In the genomic region with DNA sequence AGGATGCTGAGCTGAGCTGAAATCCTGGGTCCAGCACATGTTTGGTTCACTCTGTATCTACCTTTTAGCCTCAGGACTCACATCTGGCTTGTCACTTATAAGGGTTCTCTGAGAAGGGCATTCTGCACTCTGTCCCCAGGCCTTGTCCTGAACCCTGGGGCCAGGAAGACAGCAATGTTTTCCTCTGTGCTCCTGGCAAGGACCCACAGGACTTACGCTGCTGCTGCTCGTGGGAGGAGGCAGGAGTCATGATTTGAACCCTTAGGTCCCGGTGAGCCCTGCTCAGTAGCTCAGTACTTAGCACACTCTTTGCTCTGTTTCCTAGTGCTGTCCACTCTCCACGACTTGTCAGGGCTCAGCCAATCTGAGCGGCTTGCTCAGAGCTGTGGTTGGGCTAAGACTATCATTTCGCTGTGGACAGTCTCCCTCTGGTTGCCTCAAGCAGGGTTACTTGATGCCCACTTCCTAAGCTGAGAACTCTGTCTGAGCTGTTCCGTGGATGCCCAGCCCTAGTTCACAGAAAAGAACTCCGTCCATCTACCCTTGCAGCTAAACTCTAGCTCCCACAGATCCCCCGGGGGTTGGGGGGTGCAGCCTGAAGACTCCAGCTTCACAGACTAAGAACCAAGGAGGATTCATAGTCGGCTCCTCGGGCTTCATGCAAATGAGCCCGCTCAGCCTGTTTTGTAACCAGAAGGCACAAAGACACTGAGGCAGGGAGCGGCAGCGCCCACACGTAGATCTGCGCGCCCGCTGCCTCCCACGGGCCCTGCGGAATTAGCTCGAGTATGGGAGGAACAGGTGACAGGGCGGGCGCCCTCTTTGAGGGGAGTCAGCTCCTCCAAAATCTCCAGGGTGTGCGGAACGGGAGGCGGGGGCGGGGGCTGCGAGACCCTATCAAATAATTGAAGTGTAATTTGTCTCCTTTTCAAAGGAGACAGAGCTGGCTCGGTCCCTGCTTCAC, we compare ENCODE assay signal across 9 mouse cellular contexts. TPM values are rescaled to one million over a fixed set of nuclear protein-coding genes. Genes with fewer than 3 reads are reported as not detected.
DNase-seq lines count a peak whose midpoint lies in the region; ATAC-seq and TF ChIP-seq lines count a peak whose summit lies in the region.
"Had no signal": no experiment of that assay in that cellular context is flagged by ENCODE, and none has a peak within 500 bp of the region (broad histone marks: within the 10 kb centered on the region; RNA-seq: fewer than 3 reads in every experiment).

No protein-coding gene starts in this region.

- H3K4me2 ChIP-seq in lung, embryonic 16.5 days (ENCODE audit: low read depth, low read length): peak overlapping the region; percentile 7
- peak overlapping the region; percentile 63 for H3K4me2 ChIP-seq in forebrain, embryonic 16.5 days (ENCODE audit: low read length)
- H3K4me2 ChIP-seq in midbrain, postnatal 0 days (ENCODE audit: low read depth, low read length, poor library complexity, severe bottlenecking): peak overlapping the region; percentile 47
- H3K4me2 ChIP-seq: liver, embryonic 15.5 days had no signal

- 8% methylated on average over 29 of the region's 29 CpGs for WGBS in lung, embryonic 16.5 days
- 6% methylated on average over 29 of the region's 29 CpGs for WGBS in forebrain, embryonic 16.5 days
- WGBS in midbrain, postnatal 0 days: 7% methylated on average over 29 of the region's 29 CpGs

- no peak overlapping the region for H3K27ac ChIP-seq in lung, embryonic 16.5 days (ENCODE audit: low read length)
- H3K27ac ChIP-seq in forebrain, embryonic 16.5 days (ENCODE audit: low read length): peak overlapping the region; percentile 80
- H3K27ac ChIP-seq in midbrain, postnatal 0 days (ENCODE audit: low read depth, low read length): peak overlapping the region; percentile 52
- H3K27ac ChIP-seq: liver, embryonic 15.5 days had no signal

- H3K4me1 ChIP-seq in lung, embryonic 16.5 days (replicated peaks; ENCODE audit: control insufficient read depth, insufficient read depth, low read length): peaks cover 3% of the 10 kb centered on the region
- H3K4me1 ChIP-seq in forebrain, embryonic 16.5 days (replicated peaks; ENCODE audit: control insufficient read depth, insufficient read depth, low read length): peaks cover 31% of the 10 kb centered on the region
- peaks cover 15% of the 10 kb centered on the region for H3K4me1 ChIP-seq in midbrain, postnatal 0 days (ENCODE audit: insufficient read depth, low read length)
- H3K4me1 ChIP-seq: liver, embryonic 15.5 days had no signal

- H3K4me3 ChIP-seq in lung, embryonic 16.5 days (ENCODE audit: low read length): 0 out of 2 replicates have a peak overlapping the region, but pooled peaks have one; percentile 6
- peak overlapping the region; percentile 40 for H3K4me3 ChIP-seq in forebrain, embryonic 16.5 days (replicated peaks; ENCODE audit: low read length)
- H3K4me3 ChIP-seq in midbrain, postnatal 0 days (ENCODE audit: low read depth, low read length): peak overlapping the region; percentile 17; the same call in 1 of the 2 replicates
- H3K4me3 ChIP-seq: liver, embryonic 15.5 days had no signal

- no peak overlapping the region for H3K9ac ChIP-seq in lung, embryonic 16.5 days (ENCODE audit: low read length)
- H3K9ac ChIP-seq in forebrain, embryonic 16.5 days (replicated peaks; ENCODE audit: low read depth, low read length): peak overlapping the region; percentile 65
- H3K9ac ChIP-seq in midbrain, postnatal 0 days (replicated peaks; ENCODE audit: low read length, poor library complexity, severe bottlenecking): peak overlapping the region; percentile 39
- H3K9ac ChIP-seq: liver, embryonic 15.5 days had no signal

- H3K36me3 ChIP-seq in lung, embryonic 16.5 days (ENCODE audit: control insufficient read depth, insufficient read depth, low read length): no peaks in the 10 kb centered on the region
- H3K36me3 ChIP-seq in forebrain, embryonic 16.5 days (ENCODE audit: control insufficient read depth, insufficient read depth): no peaks in the 10 kb centered on the region
- no peaks in the 10 kb centered on the region for H3K36me3 ChIP-seq in midbrain, postnatal 0 days (ENCODE audit: insufficient read depth, low read length)
- H3K36me3 ChIP-seq: liver, embryonic 15.5 days had no signal

- ATAC-seq in lung, embryonic 16.5 days (ENCODE audit: low read depth): no peak
- ATAC-seq in forebrain, embryonic 16.5 days: peak; percentile 78
- peak; percentile 47; the same call in 1 of the 2 replicates for ATAC-seq in midbrain, postnatal 0 days (ENCODE audit: low FRiP score)
- ATAC-seq in megakaryocyte-erythroid progenitor cell, adult 5-6 weeks (replicated peaks; ENCODE audit: low FRiP score, low TSS enrichment, poor library complexity, severe bottlenecking): no peak

- no peak for DNase-seq in lung, postnatal 4 days
- peak; percentile 86 to 87 for DNase-seq in layer of hippocampus, adult 8-10 months (ENCODE audit: low spot score in 2 of 2)
- peak; percentile 52 for DNase-seq in midbrain, postnatal 0 days (ENCODE audit: low spot score)
- DNase-seq in cerebellum, adult 11 months: no peak
- no peak for DNase-seq in T-cell, adult 2 months (ENCODE audit: low spot score)

- H3K9me3 ChIP-seq in lung, embryonic 16.5 days (ENCODE audit: control insufficient read depth, low read length): no peaks in the 10 kb centered on the region
- H3K9me3 ChIP-seq in forebrain, embryonic 16.5 days (ENCODE audit: control insufficient read depth, low read length): no peaks in the 10 kb centered on the region
- H3K9me3 ChIP-seq in midbrain, postnatal 0 days (ENCODE audit: low read length): no peaks in the 10 kb centered on the region
- H3K9me3 ChIP-seq: liver, embryonic 15.5 days had no signal

- peaks cover 10% of the 10 kb centered on the region; the same call in 1 of the 2 replicates for H3K27me3 ChIP-seq in lung, embryonic 16.5 days (ENCODE audit: control insufficient read depth, insufficient read depth, low read depth, low read length)
- H3K27me3 ChIP-seq in forebrain, embryonic 16.5 days (replicated peaks; ENCODE audit: control insufficient read depth, insufficient read depth, low read length): no peaks in the 10 kb centered on the region
- H3K27me3 ChIP-seq in midbrain, postnatal 0 days (ENCODE audit: insufficient read depth, low read length): no peaks in the 10 kb centered on the region

- no peak for TF ChIP-seq CTCF in midbrain, postnatal 0 days (IDR thresholded peaks at IDR 0.05)

RNA-seq across cellular contexts. Expression of a gene that starts 14.5 kb away (rescaled TPM):
- 0.50 and 0.52 TPM in 2 replicates for polyA plus RNA-seq in lung, embryonic 16.5 days (2015; fragmentation: Nextera tagmentation; extraction: Ambion mirVana)
- 26.1 and 26.8 TPM in 2 replicates for polyA plus RNA-seq in forebrain, embryonic 16.5 days (2015; fragmentation: Nextera tagmentation; extraction: Ambion mirVana)
- 10 to 100 TPM; 47.4 to 54.5 (median 52.1) TPM for total RNA-seq in layer of hippocampus, adult 8-10 months (2022)
- 21.5 and 31.0 TPM in 2 replicates for total RNA-seq in midbrain, postnatal 0 days (2014; rRNA removed)
- polyA plus RNA-seq in midbrain, postnatal 0 days (2015; fragmentation: Nextera tagmentation; extraction: Ambion mirVana): 16.3 and 19.9 TPM in 2 replicates
- total RNA-seq in megakaryocyte-erythroid progenitor cell, adult 5-6 weeks (2014; fragmentation: Nextera tagmentation): not detected in 2 replicates
- not detected in 2 replicates for total RNA-seq in megakaryocyte-erythroid progenitor cell, adult 5-6 weeks (2017)

RNA-seq across cellular contexts. Expression of a gene that starts 22.9 kb away (rescaled TPM):
- polyA plus RNA-seq in lung, embryonic 16.5 days (2015; fragmentation: Nextera tagmentation; extraction: Ambion mirVana): 26.9 TPM in 2 replicates
- polyA plus RNA-seq in forebrain, embryonic 16.5 days (2015; fragmentation: Nextera tagmentation; extraction: Ambion mirVana): 18.3 and 19.4 TPM in 2 replicates
- total RNA-seq in layer of hippocampus, adult 8-10 months (2022): 10 to 100 TPM; 27.0 to 33.4 (median 28.4) TPM
- 27.3 and 27.6 TPM in 2 replicates for total RNA-seq in midbrain, postnatal 0 days (2014; rRNA removed)
- polyA plus RNA-seq in midbrain, postnatal 0 days (2015; fragmentation: Nextera tagmentation; extraction: Ambion mirVana): 19.8 and 23.0 TPM in 2 replicates
- 17.6 and 24.2 TPM in 2 replicates for total RNA-seq in megakaryocyte-erythroid progenitor cell, adult 5-6 weeks (2014; fragmentation: Nextera tagmentation)
- 3.2 and 4.8 TPM in 2 replicates for total RNA-seq in megakaryocyte-erythroid progenitor cell, adult 5-6 weeks (2017)

RNA-seq across cellular contexts. Expression of a gene that starts 58.9 kb away (rescaled TPM):
- 0.11 and 0.21 TPM in 2 replicates for polyA plus RNA-seq in lung, embryonic 16.5 days (2015; fragmentation: Nextera tagmentation; extraction: Ambion mirVana)
- polyA plus RNA-seq in forebrain, embryonic 16.5 days (2015; fragmentation: Nextera tagmentation; extraction: Ambion mirVana): 0.32 and 0.44 TPM in 2 replicates
- total RNA-seq in layer of hippocampus, adult 8-10 months (2022): under 1 TPM in 3 of 4 experiments, not detected in 1; 0.10 to 0.20 (median 0.18) TPM
- 1.9 and 2.0 TPM in 2 replicates for total RNA-seq in midbrain, postnatal 0 days (2014; rRNA removed)
- polyA plus RNA-seq in midbrain, postnatal 0 days (2015; fragmentation: Nextera tagmentation; extraction: Ambion mirVana): 1.7 and 2.4 TPM in 2 replicates
- not detected in 2 replicates for total RNA-seq in megakaryocyte-erythroid progenitor cell, adult 5-6 weeks (2014; fragmentation: Nextera tagmentation)
- total RNA-seq in megakaryocyte-erythroid progenitor cell, adult 5-6 weeks (2017): not detected in 2 replicates
- polyA plus RNA-seq: liver, embryonic 15.5 days had no signal

Comparison
In these comparisons a context has a peak if more than half of its experiments do, and no peak if none do; other contexts are left out.
1. ATAC-seq: peak in forebrain, embryonic 16.5 days (single experiment) and midbrain, postnatal 0 days (single experiment); none in lung, embryonic 16.5 days (single experiment) and megakaryocyte-erythroid progenitor cell, adult 5-6 weeks (single experiment).
2. H3K4me2 ChIP-seq: peak in every context shown above with its lines; median percentile 63 in forebrain, embryonic 16.5 days; 47 in midbrain, postnatal 0 days; 7 in lung, embryonic 16.5 days.
3. DNase-seq: peak in layer of hippocampus, adult 8-10 months (2 of 2) and midbrain, postnatal 0 days (single experiment); none in lung, postnatal 4 days (0 of 2), cerebellum, adult 11 months (single experiment) and T-cell, adult 2 months (single experiment).
4. RNA of a gene that starts 14.5 kb away (total RNA-seq): 47.4 to 54.5 TPM in layer of hippocampus, adult 8-10 months and 21.5 to 31.0 TPM in midbrain, postnatal 0 days; not detected in megakaryocyte-erythroid progenitor cell, adult 5-6 weeks; every median in the first group is over 10 times any median in the second.
5. Peak in every context shown above with its lines, with median percentiles within 50 percentile points of each other: H3K4me3 ChIP-seq.